Mouse (Mus musculus) thymus, postnatal 25 days (tissue): Measurements from ENCODE around the gene Osbp.

Source experiments
- DNase-seq: peaks from one replicate; pipeline ENCODE4 v3.0.0; 2022

Osbp gene

DNA sequence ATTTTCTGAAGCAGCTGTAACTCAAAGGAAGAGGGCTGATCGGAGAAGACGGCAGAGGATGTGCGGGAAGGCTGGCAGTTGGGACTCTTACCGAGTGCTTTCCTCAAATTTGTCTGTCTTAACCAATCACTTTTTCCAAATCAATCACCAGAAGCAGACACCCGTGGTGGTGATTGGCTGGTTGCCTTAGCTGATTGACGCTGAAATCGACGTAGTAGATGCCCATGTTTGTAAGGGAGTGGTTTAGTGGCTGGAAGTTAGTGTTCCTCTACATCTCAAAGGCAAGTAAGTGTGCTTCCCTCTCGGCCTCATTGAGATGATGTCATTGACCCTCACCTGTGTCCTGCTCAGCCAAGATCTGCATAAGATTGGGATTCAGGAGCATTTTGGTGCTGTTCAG lies 26.3 kb downstream of the Osbp start:
- no peak for DNase-seq

DNA sequence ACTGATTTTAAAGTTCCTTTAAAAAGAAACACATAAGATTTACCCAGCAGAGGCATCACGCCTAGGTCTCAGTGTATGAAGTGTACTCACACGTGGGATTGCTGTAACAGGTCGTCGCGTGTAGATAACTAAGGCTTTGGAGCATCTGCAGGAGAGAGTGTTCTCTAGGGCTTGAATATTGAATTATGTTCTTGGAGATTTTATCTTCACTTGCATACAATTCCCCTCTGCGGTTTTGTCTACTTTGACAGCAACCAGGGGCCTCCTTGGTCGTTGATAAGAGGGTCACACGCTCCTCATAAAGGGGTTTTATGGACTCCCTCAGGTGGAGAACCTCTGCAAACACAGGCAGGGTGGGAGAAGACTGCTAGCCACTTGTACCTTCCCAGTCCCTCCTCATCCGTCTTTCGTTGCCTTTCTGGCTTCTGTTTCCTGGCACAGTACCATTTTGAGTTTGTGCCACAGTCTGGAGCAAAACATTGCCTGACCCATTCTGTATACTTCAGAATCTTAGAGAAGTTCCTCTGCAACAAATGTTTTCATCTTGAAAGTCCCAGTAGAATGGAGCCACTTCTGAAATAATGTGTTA lies 26.8 kb downstream of the Osbp start:
- DNase-seq: no peak

DNA sequence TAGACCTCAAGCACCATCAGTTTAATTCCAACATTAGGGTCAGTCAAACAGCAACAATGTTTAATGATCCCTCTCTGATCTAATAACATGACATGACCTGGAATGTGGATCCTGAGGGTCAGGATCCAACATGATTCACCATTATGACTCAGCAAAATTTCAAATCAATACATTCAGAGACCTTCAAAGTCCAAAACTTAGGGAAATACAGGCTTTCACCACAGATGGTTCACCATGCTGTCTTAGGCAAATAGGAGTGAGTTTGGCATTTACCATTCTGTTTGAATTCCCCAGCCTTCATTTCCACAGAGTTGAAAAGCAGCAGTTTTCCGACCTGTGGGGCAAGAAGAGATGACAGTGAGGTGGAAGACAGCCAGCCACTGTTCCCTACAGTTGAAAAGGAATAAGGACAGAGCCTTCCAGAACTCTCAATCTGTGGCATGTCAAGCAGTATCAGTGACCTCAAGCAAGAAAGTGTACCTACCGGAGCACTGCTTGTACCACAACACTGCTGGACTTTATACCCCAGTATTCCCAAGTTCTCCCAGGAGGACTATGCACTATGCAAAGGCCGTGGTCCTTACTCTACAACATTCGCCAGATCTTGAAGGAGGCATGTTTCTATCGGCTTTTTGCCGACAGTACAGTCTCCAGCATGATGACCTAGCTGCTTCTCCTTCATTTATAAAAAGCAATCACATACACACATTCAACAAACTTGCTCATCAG lies 29.1 kb downstream of the Osbp start:
- no peak for DNase-seq

DNA sequence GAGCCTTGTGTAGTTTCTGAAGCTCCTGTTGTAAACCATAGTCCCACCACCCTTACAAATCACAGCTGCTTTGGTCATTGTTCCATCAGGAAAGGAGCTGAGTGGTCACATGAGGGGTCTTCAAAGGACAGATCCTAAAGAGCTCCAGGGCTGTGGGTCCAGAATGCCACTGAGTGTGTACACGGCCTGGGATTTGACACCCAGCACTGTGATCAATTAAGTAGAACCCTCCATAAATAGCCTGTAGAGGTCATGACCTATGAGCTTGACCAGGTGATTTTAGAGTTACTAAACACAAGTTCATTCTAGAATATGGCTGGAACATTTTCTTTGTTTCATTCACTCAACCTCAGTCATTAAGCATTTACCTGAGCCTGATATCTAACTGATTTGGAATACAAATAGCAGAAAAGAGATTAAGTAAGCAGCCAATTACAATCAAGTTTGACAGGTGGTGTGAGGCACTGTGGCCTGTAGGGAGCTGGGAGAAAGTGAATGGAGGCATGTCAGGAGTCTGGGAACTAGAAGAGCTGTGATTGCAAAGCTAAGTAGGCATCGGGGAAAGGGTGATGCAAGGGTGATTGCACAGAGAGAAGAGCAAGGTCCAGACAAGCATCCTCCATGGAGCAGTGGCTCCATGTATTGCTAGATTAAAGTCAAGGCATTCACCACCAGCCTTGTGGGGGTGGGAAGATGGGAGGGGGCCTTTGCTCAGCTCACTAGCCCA lies 30.1 kb downstream of the Osbp start:
- DNase-seq: no peak

DNA sequence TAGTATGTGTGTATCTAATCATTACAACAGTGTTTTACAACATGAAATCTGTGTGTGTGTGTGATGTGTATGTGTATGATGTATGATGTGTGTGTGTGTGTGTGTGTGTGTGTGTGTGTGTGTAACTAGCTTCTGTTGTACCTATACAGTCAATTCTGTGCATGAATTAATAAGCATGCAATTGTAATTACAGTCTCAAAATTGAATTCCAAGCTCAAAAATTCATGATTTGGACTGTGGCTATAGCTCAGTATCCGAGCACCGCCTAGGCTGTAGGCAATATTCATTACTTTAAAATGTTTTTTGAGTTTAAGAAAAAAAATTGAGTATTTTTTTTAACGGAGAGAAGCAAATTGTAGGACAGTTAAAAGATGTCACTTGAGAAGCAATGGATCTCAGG lies 35.9 kb downstream of the Osbp start:
- DNase-seq: no peak

DNA sequence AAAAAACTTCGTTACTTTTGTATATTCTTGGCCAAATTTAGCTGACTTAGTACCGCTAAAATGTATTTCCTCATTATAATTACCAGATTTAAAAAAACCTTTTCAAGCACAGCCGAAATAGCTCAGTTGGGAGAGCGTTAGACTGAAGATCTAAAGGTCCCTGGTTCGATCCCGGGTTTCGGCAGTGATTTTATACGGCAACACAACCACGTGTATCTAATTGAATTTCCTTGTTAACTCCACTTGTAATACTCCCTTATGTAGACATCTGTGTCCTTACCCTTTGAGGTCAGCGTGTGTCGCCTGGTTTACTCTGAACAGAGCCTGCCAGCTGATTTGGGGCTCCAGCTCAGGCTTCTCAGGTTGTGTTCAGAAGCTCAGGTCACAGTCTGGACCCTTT lies 36.4 kb downstream of the Osbp start:
- DNase-seq: peak; percentile 80

DNA sequence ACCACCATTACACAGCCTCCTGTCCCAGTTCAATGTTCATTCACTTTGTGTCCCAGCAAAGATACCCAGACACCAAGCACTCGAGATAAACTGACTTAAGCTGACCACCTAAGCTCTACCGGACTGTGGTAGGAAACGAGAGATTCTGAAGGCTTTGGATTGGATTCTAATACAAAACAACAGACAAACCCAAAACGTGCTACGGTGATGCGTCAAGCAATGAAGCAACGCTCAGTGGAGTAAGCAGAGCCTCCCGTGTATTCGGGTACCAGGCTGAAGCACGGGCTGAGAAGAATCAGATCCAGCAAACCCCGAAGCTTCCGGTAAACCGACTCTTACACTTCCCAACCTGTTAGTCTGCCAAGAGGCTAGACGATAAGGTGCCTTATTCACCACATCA lies 37.0 kb downstream of the Osbp start:
- DNase-seq: no peak

DNA sequence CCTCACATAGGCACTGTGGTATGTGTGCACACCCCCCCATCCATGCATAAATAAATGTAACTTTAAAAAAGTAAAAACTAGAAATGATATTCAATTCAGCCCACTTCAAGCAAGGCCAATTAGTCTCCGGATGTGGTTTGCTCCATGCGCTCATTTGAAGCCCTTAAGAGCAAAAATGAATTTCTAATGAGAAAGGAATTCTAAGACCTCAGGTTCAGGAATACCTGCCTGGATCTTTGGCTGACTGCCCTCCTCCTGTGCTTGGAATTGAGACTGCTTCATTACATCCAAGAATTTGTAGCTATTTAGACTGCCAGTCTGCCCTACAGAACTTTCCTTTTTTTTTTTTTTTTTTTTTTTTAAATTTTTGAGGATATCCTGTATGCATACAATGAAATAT lies 37.8 kb downstream of the Osbp start:
- DNase-seq: no peak

DNA sequence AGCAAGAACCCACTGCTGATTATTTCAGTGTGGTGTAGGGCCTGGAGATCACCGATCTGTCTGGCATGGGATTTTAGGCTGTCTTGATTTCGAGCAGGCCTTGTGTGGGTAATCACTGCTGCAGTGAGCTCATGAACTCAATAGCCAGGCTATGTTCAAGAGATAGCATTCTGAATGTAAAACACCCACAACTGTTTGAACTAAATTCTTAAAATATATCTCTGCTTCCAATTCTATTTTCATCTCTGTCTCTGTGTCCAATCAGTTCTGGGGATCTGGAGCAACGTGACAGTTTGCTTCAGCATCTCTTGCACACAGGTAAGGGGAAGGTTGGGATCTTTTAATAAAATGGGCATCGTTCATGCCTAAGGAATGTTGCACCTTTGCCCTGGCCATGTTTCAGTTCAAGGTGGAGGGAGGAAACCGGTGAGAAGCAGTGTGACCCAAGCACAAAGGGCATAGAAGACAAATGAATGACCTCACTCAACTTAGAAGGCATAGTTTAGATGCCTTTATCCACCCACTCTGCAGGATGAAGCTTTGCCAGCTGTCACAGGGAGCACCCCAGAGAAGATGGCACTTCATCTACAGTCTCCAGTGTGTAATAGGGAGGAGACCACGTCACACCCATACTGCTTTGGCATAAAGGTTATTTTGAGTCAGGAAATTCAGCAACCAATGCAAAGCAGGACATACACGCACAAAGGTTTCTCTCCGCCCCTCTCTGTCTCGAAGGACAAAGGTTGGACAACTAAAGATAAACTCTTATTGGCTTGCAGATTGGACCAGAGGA lies 38.7 kb downstream of the Osbp start:
- no peak for DNase-seq

DNA sequence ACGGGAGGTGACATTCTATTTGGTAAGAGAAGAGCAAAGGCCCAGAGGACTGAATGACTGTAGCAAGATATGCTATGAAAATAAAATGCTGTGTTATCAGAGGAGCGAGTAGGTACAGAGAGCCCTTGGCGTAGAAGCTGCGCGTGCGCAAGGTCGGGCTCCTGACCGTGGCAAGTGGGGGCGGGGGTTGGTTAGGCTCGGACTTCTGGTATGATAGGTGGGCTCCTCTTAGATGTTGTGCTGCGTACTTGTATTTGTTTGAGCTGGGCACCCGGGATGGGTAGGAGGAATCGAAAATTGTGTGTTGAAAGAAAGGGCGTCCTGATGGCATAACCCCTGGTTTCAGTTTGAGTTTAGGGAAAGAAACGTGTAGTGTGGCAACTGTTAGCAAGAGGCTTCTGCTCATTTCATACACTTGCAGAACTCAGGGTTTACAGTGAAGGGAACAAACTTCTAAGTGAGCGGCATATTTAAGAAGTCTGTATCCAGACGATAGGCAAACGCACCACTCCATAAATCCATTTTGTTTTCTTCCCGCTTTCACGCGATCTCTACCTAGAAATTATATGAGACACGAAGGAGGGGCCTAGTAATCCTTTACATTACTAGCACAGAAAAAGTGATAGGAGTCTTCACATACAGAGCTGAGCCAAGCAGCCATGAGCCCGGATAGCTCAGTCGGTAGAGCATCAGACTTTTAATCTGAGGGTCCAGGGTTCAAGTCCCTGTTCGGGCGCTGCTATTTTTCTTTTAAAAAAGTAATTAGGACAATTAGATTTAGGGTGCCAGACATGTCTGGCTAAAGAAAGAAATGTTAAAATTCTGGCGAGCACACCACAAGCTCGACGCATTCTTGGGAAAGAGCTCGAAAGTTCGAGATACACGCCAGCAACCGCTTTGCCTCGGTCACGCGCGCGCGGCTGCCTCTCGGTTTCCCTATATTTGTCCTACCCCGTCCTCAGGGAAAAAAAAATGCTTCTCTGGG lies 39.9 kb downstream of the Osbp start:
- peak; percentile 89 for DNase-seq

DNA sequence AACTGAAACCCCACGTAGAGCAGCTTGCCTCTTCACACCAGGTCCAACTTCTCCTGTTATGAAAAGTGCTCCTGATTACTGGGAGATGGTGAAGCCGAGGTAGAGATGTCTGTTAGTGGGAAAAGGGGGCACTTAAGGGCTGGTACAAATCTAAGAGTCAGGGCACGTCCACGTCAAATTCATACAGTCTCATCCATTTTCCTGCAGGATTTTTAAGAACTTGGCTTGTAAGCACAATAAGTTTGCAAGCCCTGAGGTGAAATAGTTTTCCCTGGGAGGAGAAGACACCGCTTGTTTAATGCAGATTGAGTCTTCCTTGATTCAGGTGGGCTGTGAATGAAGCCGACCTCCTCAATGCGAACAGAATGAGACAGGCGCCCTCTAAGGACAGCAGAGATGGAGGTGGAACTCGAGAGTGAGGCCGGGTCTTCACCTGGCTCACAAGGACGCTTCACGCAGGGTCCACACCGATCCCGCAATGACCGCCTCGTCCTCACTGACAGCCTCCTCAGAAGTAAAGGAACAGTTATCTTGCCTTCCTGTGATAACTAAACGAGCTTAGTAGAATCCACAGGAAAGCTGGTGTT lies 40.7 kb downstream of the Osbp start:
- peak; percentile 62 for DNase-seq

DNA sequence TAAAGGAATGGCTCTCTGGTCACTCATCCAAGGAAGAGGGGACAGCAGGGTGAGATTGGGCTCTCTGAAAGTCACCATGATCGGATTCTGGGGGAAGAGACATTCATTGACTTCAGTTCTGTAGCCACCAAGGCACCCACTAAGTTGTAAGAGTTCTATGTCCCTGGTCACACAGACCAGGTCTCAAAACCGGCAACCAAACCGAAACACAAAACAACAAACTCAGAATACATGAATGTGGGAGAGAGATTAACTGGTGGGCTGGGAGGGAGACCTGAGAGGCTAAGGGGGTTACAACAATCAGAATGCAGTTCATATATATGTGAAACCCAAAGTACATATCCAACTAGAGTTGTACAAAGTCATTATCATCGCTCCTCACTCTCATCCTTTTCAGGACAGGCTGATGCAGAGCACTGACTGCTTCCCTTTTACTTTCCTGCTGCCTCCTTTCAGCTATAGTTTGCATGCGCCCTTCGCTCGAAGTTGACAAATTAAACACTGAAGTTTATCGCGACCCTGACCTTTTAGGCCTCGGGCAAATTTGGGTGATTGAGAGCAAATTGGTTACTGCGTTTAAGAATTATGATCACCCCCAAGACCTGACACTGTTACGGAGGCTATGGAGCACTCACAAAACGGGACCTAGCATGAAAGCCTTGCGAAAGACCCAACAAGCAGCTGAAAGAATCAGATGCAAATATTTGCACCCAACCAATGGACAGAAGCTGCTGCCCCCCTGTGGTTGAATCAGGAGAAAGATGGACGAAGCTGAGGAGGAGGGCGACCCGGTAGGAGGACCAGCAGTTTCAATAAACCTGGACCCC lies 41.6 kb downstream of the Osbp start:
- peak; percentile 31 for DNase-seq

DNA sequence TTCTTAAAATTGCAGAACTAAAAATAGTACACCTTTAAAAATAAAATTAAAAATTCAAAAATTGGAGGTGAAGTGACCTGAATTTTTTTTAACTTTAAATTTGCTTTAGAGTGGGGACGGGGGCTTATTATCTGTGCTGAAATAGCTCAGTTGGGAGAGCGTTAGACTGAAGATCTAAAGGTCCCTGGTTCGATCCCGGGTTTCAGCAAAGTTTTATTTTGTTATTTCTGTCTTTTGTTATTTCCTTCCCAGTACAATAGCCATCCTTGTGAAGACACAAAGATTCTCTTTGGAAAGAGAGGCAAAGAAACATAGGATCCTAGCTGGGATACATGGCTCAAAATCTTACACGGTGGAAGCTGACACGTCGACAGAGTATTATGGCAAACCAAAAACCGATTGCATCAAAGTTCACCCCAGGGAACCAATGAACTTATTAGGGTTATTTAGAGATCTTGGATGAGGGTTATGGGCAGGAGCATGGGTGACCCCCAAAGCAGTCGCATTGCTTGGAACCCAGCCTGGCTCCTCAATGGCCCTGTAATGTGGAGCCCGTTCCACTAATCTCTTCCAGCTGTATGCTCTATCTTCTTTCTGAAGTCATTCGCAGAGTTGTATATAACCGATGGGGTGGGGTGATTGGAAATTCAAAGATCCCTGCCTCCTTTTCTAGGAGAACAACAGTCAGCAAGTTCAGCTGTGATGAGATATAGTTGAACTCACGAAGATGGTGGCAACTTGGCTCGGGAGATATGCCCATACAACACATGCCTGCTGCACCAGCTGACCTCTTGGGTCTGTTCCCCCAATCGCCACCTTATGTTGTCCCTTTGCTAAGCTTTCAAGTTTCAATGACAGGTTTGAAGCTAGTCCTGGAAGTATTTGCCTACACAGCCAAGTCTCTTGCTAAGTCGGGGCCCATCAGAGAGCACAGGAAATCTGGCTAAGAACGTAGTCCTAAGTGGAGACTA lies 43.0 kb downstream of the Osbp start:
- no peak for DNase-seq

DNA sequence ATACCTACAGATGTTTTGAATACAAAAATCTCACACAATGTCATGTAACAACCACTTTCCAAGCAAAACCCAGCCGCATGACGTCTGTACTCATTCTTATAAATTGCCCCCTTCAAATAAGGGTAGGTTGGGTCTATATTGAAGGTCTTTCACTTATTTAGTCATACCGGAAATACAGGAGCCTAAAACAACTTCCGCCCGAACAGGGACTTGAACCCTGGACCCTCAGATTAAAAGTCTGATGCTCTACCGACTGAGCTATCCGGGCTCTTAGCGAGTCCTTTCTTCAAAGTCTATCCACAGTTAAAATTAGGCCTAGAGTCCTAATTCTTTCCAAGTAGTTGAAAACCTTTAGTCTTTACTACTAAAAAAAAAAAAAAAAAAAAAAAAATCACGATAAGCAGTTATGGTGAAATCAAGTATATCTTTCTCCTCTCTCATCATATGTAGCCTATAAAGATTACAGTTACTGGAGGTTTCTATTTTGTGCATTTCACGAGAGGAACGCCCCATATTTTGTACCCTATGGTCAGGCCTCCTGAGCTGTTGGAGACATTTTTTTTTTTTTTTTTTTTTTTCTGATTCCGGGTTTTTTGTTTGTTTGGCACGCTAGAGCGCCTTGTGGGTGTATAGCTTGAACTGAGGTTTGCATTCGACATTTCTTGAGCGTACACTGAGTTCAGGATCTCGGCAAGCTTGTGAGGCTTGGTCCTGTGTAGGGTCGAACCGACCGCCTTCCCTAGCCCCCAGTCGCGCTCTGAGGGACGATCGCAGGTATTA lies 44.0 kb downstream of the Osbp start:
- peak; percentile 84 for DNase-seq

DNA sequence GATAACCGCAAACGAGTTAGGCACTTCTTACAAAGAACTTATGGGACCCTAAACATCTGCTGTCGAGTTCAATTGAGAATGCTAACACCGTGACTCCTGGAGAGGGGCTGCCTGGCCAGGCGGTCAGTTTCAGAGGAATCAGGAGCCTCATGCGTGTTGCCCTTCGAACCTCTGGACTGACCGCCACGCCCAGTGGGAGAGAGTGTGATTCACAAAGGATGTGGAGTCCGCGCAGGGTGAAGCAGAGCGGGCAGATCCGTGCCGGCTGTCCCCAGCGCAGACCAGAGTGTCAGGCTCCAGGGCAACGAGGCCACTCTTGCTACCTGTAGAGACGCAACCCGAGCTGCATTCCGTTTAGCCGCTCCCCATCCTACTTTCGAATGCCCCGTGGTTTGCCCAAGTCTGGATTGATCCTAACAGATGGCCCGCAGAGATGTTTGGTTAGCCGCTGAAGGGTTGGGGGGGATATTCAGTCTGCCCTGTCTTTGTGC lies 44.6 kb downstream of the Osbp start:
- DNase-seq: peak; percentile 50

DNA sequence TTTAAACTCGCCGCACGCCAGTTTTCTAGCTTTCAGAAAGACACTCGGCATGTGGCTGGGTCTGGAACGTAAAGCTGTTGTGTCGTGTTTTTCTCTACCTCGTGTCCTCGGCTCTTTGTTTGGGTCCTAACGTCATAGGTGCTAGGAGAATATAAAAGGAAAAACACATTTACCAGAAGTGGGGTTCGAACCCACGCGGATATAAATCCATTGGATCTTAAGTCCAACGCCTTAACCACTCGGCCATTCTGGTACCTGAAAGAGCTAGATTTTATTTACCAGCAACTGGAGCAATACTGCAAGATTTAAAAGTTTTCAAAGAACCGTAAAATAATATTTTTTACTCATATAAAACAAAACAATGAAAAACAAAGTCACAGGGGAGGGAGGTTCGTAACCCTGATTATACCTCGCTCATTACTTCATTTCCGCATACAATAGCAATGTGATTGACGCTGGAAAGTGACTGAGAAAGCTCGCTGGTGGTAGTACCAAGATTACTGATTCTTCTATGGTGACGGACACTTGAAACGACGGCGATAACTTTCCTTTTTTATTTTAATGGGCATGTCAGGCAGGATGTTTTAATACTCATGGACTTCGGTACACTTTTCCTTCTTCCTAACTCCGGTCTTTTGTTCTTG lies 45.3 kb downstream of the Osbp start:
- peak; percentile 82 for DNase-seq

DNA sequence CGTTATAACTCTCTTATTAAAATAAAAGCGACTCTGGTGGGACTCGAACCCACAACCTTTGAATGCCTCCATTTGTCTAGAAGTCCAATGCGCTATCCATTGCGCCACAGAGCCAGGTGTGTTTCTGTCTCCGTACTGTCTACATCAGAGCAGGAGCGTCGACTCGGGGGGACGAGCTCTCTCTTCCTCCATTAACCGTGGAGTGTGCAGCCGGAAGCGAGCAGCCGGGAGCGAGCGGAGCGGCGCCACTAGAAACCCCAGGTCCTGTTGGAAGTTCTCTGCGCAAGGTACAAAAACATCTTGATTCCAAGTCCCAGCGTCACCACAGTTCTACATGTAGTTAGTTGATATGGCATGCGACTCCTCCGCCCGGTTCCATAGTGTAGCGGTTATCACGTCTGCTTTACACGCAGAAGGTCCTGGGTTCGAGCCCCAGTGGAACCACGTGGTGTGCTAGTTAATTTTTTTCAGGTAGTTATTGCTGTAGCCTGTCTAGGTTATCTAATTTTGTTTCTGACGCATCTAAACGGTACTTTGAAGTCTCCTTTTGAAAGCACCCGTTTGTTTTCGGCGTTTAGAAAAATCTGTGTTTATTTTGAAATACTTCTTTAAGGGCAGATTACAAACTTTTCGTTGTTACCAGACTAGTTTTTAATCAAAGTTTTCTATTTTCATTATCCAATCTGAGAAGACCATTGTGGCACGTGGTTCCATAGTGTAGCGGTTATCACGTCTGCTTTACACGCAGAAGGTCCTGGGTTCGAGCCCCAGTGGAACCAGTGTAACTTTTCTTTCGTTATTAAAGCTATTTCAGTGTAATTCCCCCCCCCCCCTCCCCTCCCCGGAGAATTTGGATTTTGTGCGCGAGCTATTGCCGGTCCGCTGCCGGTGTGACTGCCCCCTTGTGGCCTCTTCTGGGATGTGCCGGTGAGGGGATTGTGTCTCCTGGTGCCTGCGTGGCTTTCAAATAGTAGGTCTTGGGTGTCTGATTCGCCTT lies 46.1 kb downstream of the Osbp start:
- peak; percentile 88 for DNase-seq
